Mouse (Mus musculus) fibroblast of lung, adult 2 months (primary cell): ENCODE measurements around the gene Ccser2.

ENCODE experiments used
- DNase-seq: peaks from one replicate; pipeline ENCODE4 v3.0.0-alpha.2; 2011; ENCODE audit warnings: low read depth

Ccser2 gene

GRCm38 (mm10) chr14:36868769-36869362 lies 99.7 kb downstream of the Ccser2 start:
- no peak for DNase-seq

- DNase-seq, result peak; percentile 43
These were observed 101.4 kb downstream of the Ccser2 start for GRCm38 (mm10) chr14:36866966-36867700.

GRCm38 (mm10) chr14:36863877-36864489 lies 104.6 kb downstream of the Ccser2 start:
- peak; percentile 53 for DNase-seq

- no peak for DNase-seq
These were observed 106.2 kb downstream of the Ccser2 start for GRCm38 (mm10) chr14:36862387-36862786.

- DNase-seq, result no peak
These were observed 109.6 kb downstream of the Ccser2 start for GRCm38 (mm10) chr14:36858932-36859331.

GRCm38 (mm10) chr14:36852972-36853371 lies 115.6 kb downstream of the Ccser2 start:
- DNase-seq, result no peak

GRCm38 (mm10) chr14:36848860-36849259 lies 119.7 kb downstream of the Ccser2 start:
- DNase-seq, result no peak
